9 mouse cellular contexts compared by ENCODE assay signal in genomic region chr1:143917623-143918022, GRCm38 (mm10).
DNase-seq lines count a peak whose midpoint lies in the region; ATAC-seq and TF ChIP-seq lines count a peak whose summit lies in the region.
"Had no signal": no experiment of that assay in that cellular context is flagged by ENCODE, and none has a peak within 500 bp of the region (broad histone marks: within the 10 kb centered on the region; RNA-seq: fewer than 3 reads in every experiment).

No protein-coding gene starts in this region.

- intact Hi-C loops in left cerebral cortex, postnatal 4 days (cut with DNase I), result no loop called here

- no peaks in the 10 kb centered on the region for H3K27me3 ChIP-seq in intestine, embryonic 14.5 days (replicated peaks; ENCODE audit: control insufficient read depth, insufficient read depth, low read length)
- no peaks in the 10 kb centered on the region for H3K27me3 ChIP-seq in intestine, embryonic 16.5 days (replicated peaks; ENCODE audit: control insufficient read depth, insufficient read depth, low read length)
- H3K27me3 ChIP-seq in heart, embryonic 16.5 days (ENCODE audit: control insufficient read depth, insufficient read depth, low read length), result no peaks in the 10 kb centered on the region
- H3K27me3 ChIP-seq: heart, embryonic 15.5 days had no signal

- no peak overlapping the region for H3K4me2 ChIP-seq in intestine, embryonic 14.5 days (ENCODE audit: low read length)
- no peak overlapping the region for H3K4me2 ChIP-seq in intestine, embryonic 16.5 days (ENCODE audit: low read depth, low read length)
- no peak overlapping the region for H3K4me2 ChIP-seq in heart, embryonic 16.5 days (ENCODE audit: low read depth, low read length)
- H3K4me2 ChIP-seq: heart, embryonic 15.5 days had no signal

- no peaks in the 10 kb centered on the region for H3K36me3 ChIP-seq in intestine, embryonic 14.5 days (ENCODE audit: control insufficient read depth, insufficient read depth, low read length)
- H3K36me3 ChIP-seq in intestine, embryonic 16.5 days (ENCODE audit: control insufficient read depth, insufficient read depth, low read length), result no peaks in the 10 kb centered on the region
- no peaks in the 10 kb centered on the region for H3K36me3 ChIP-seq in heart, embryonic 16.5 days (ENCODE audit: control insufficient read depth, insufficient read depth)
- H3K36me3 ChIP-seq: heart, embryonic 15.5 days had no signal

- TF ChIP-seq CTCF in brain, embryonic 14.5 days (IDR thresholded peaks at IDR 0.05; ENCODE audit: borderline replicate concordance, extremely low read depth, insufficient read depth, insufficient read length), result no peak

- no peak overlapping the region for H3K4me3 ChIP-seq in intestine, embryonic 14.5 days (ENCODE audit: low read depth, low read length)
- H3K4me3 ChIP-seq in intestine, embryonic 16.5 days (ENCODE audit: low read length), result no peak overlapping the region
- H3K4me3 ChIP-seq in heart, embryonic 16.5 days (ENCODE audit: low read length), result no peak overlapping the region
- H3K4me3 ChIP-seq: heart, embryonic 15.5 days had no signal

- ATAC-seq in intestine, embryonic 14.5 days (replicated peaks; ENCODE audit: low FRiP score, low TSS enrichment, low read depth), result no peak
- ATAC-seq in intestine, embryonic 16.5 days, result no peak
- peak; percentile 23; the same call in 1 of the 2 replicates for ATAC-seq in heart, embryonic 16.5 days (replicated peaks; ENCODE audit: extremely low read depth, insufficient read depth, low FRiP score)
- ATAC-seq in erythroblast, adult 5-6 weeks (replicated peaks; ENCODE audit: low FRiP score, poor library complexity, severe bottlenecking), result no peak
- ATAC-seq in activated CD4-positive, CD25-positive, alpha-beta regulatory T cell, adult 4 months, result no peak

- TF ChIP-seq POLR2A in brain, embryonic 14.5 days (IDR thresholded peaks at IDR 0.05; ENCODE audit: borderline replicate concordance, extremely low read depth, insufficient read depth, insufficient read length, poor library complexity, severe bottlenecking), result no peak

- no peaks in the 10 kb centered on the region for H3K9me3 ChIP-seq in intestine, embryonic 14.5 days (ENCODE audit: control insufficient read depth, low read length)
- no peaks in the 10 kb centered on the region for H3K9me3 ChIP-seq in intestine, embryonic 16.5 days (ENCODE audit: control insufficient read depth, low read length)
- H3K9me3 ChIP-seq in heart, embryonic 16.5 days (replicated peaks; ENCODE audit: control insufficient read depth, low read length), result no peaks in the 10 kb centered on the region
- H3K9me3 ChIP-seq: heart, embryonic 15.5 days had no signal

- peak overlapping the region; percentile 19; the same call in 1 of the 2 replicates for H3K27ac ChIP-seq in intestine, embryonic 14.5 days (ENCODE audit: low read depth)
- H3K27ac ChIP-seq in intestine, embryonic 16.5 days (ENCODE audit: low read length), result no peak overlapping the region
- H3K27ac ChIP-seq in heart, embryonic 16.5 days (ENCODE audit: low read length), result no peak overlapping the region; the same call in none of the 2 replicates

- H3K4me1 ChIP-seq in intestine, embryonic 14.5 days (replicated peaks; ENCODE audit: control insufficient read depth, insufficient read depth, low read length), result peaks cover 7% of the 10 kb centered on the region; the same call in 1 of the 2 replicates
- 0 out of 2 replicates have a peak, but pooled peaks cover 3% of the 10 kb centered on the region for H3K4me1 ChIP-seq in intestine, embryonic 16.5 days (ENCODE audit: control insufficient read depth, insufficient read depth, low read length)
- H3K4me1 ChIP-seq in heart, embryonic 16.5 days (ENCODE audit: control insufficient read depth, insufficient read depth, low read length), result 0 out of 2 replicates have a peak, but pooled peaks cover 2% of the 10 kb centered on the region
- H3K4me1 ChIP-seq: heart, embryonic 15.5 days had no signal

- no peak for DNase-seq in intestine, embryonic 14.5 days (ENCODE audit: low spot score)
- peak; percentile 60 for DNase-seq in brain, embryonic 14.5 days (ENCODE audit: low read depth)
- DNase-seq in left cerebral cortex, postnatal 4 days, result peak; percentile 23
- DNase-seq in skeletal muscle tissue, adult 2 months (ENCODE audit: low read depth, low spot score), result peak; percentile 60

- 40% methylated on average over 5 of the region's 5 CpGs for WGBS in intestine, embryonic 14.5 days
- WGBS in intestine, embryonic 16.5 days, result 47% methylated on average over 5 of the region's 5 CpGs
- WGBS in heart, embryonic 16.5 days, result 35% methylated on average over 5 of the region's 5 CpGs

- no peak overlapping the region for H3K9ac ChIP-seq in intestine, embryonic 14.5 days (ENCODE audit: low read length)
- no peak overlapping the region for H3K9ac ChIP-seq in intestine, embryonic 16.5 days (ENCODE audit: low read depth, low read length)
- no peak overlapping the region for H3K9ac ChIP-seq in heart, embryonic 16.5 days (ENCODE audit: low read length)
- H3K9ac ChIP-seq: heart, embryonic 15.5 days had no signal
